Mouse (Mus musculus) forebrain, embryonic 11.5 days (tissue): ENCODE data around the gene Heatr6. TPM values are rescaled to one million over a fixed set of nuclear protein-coding genes. Genes with fewer than 3 reads are reported as not detected.
A peak's percentile ranks its signal among the peaks of the same experiment; 100 is the strongest.

Experiments
- ATAC-seq: fragments of 200-750 bp; cut with Nextera tagmentation; replicated peaks from 2 replicates; pipeline ENCODE4 v1.8.0; 2017; ENCODE audit warnings: moderate TSS enrichment; ENCODE audit not compliant: low FRiP score
- DNase-seq: peaks from one replicate; pipeline ENCODE4 v3.0.0-alpha.2; 2017; ENCODE audit warnings: low spot score
- H3K27ac ChIP-seq: fragments of 300-500 bp; sonication (generic); 2 replicates; pipeline ENCODE4 v1.5.1; 2014; ENCODE audit warnings: low read depth, low read length
- H3K27me3 ChIP-seq: fragments of 300-500 bp; sonication (generic); 2 replicates; pipeline ENCODE4 v1.6.1; 2014; ENCODE audit warnings: mild to moderate bottlenecking, low read length, mixed read lengths; ENCODE audit not compliant: control insufficient read depth, insufficient read depth
- H3K36me3 ChIP-seq: fragments of 300-500 bp; sonication (generic); 2 replicates; pipeline ENCODE4 v1.6.1; 2014; ENCODE audit warnings: mild to moderate bottlenecking, low read length, moderate library complexity, mixed read lengths; ENCODE audit not compliant: control insufficient read depth, insufficient read depth
- H3K4me1 ChIP-seq: fragments of 300-500 bp; sonication (generic); replicated peaks from 2 replicates; pipeline ENCODE4 v1.6.1; 2014; ENCODE audit warnings: low read length, mixed read lengths; ENCODE audit not compliant: control insufficient read depth, insufficient read depth
- H3K4me2 ChIP-seq: fragments of 300-500 bp; sonication (generic); 2 replicates; pipeline ENCODE4 v1.6.1; 2014; ENCODE audit warnings: low read depth, mild to moderate bottlenecking, low read length, moderate library complexity, mixed read lengths; ENCODE audit not compliant: severe bottlenecking
- H3K4me3 ChIP-seq: fragments of 300-500 bp; sonication (generic); 2 replicates; pipeline ENCODE4 v1.5.1; 2014; ENCODE audit warnings: low read depth, low read length
- H3K9ac ChIP-seq: fragments of 300-500 bp; sonication (generic); 2 replicates; pipeline ENCODE4 v1.6.1; 2014; ENCODE audit warnings: low read length
- H3K9me3 ChIP-seq: fragments of 300-500 bp; sonication (generic); 2 replicates; pipeline ENCODE4 v1.6.1; 2016; ENCODE audit warnings: low read length, mixed read lengths; ENCODE audit not compliant: control insufficient read depth
- whole genome bisulfite sequencing: fragments of 180-500 bp; shearing (Covaris S2); extraction: QIAGEN DNeasy Blood & Tissue Kit; methylation state at CpG from one replicate; pipeline ENCODE4 v1.1.7; 2014; 5-methylcytosine and 5-hydroxymethylcytosine counted together
- polyA plus RNA-seq: library from polyadenylated mRNA; unstranded; fragments of >200 nt; fragmentation: Nextera tagmentation; extraction: Ambion mirVana; gene quantifications from 2 replicates; pipeline ENCODE4 v1.2.1, GENCODE M21; 2014

Heatr6 gene
- polyA plus RNA-seq, 1 experiment from 2014 or later, result 36.5 TPM

GRCm38 (mm10) chr11:83728757-83729432 lies 24.6 kb upstream of the Heatr6 start:
- Histone ChIP-seq H3K4me2 (no peak overlapping the region), H3K4me1 (no peaks in the 10 kb centered on the region), H3K27ac (no peak overlapping the region), H3K36me3 (no peaks in the 10 kb centered on the region), H3K27me3 (no peaks in the 10 kb centered on the region), H3K9ac (no peak overlapping the region), H3K4me3 (no peak overlapping the region), H3K9me3 (no peaks in the 10 kb centered on the region)
- DNase-seq (no peak), ATAC-seq (no peak)
- WGBS, result 67% methylated on average over 3 of the region's 3 CpGs

GRCm38 (mm10) chr11:83731116-83731515 lies 22.4 kb upstream of the Heatr6 start:
- no peaks in the 10 kb centered on the region for H3K9me3 ChIP-seq
- H3K27ac ChIP-seq, result no peak overlapping the region
- no peak overlapping the region for H3K9ac ChIP-seq
- no peak for DNase-seq
- no peaks in the 10 kb centered on the region for H3K36me3 ChIP-seq
- 87% methylated on average over 1 of the region's 1 CpGs for WGBS
- H3K4me2 ChIP-seq, result no peak overlapping the region
- no peaks in the 10 kb centered on the region for H3K27me3 ChIP-seq
- no peak for ATAC-seq
- H3K4me3 ChIP-seq, result no peak overlapping the region
- H3K4me1 ChIP-seq, result no peaks in the 10 kb centered on the region; the same call in 1 of the 2 replicates

- ATAC-seq (no peak), DNase-seq (no peak)
- H3K9me3 ChIP-seq, result no peaks in the 10 kb centered on the region
- no peak overlapping the region for H3K4me3 ChIP-seq
- H3K27me3 ChIP-seq, result no peaks in the 10 kb centered on the region
- no peak overlapping the region for H3K9ac ChIP-seq
- H3K4me2 ChIP-seq, result no peak overlapping the region
- H3K36me3 ChIP-seq, result no peaks in the 10 kb centered on the region
- H3K27ac ChIP-seq, result no peak overlapping the region
- no peaks in the 10 kb centered on the region; the same call in 1 of the 2 replicates for H3K4me1 ChIP-seq
- WGBS, result 82% methylated on average over 5 of the region's 5 CpGs
Observed at GRCm38 (mm10) chr11:83733071-83733640, 20.3 kb upstream of the Heatr6 start.

- no peak overlapping the region for H3K4me3 ChIP-seq
- no peak overlapping the region for H3K27ac ChIP-seq
- H3K9ac ChIP-seq, result no peak overlapping the region
- no peaks in the 10 kb centered on the region; the same call in 1 of the 2 replicates for H3K4me1 ChIP-seq
- no peaks in the 10 kb centered on the region for H3K9me3 ChIP-seq
- ATAC-seq (no peak), DNase-seq (no peak)
- no peak overlapping the region for H3K4me2 ChIP-seq
- H3K36me3 ChIP-seq, result no peaks in the 10 kb centered on the region
- WGBS, result 77% methylated on average over 1 of the region's 1 CpGs
- H3K27me3 ChIP-seq, result no peaks in the 10 kb centered on the region
Observed at GRCm38 (mm10) chr11:83734215-83734614, 19.3 kb upstream of the Heatr6 start.

GRCm38 (mm10) chr11:83735881-83736280 lies 17.6 kb upstream of the Heatr6 start:
- DNase-seq (no peak), ATAC-seq (no peak)
- no peaks in the 10 kb centered on the region; the same call in 1 of the 2 replicates for H3K4me1 ChIP-seq

GRCm38 (mm10) chr11:83737109-83737558 lies 16.4 kb upstream of the Heatr6 start:
- H3K4me1 ChIP-seq, result no peaks in the 10 kb centered on the region; the same call in 1 of the 2 replicates
- no peaks in the 10 kb centered on the region for H3K9me3 ChIP-seq
- DNase-seq (no peak), ATAC-seq (no peak)
- no peak overlapping the region for H3K4me3 ChIP-seq
- H3K27ac ChIP-seq, result no peak overlapping the region
- whole genome bisulfite sequencing, result 88% methylated on average over 3 of the region's 3 CpGs
- no peak overlapping the region for H3K9ac ChIP-seq
- H3K27me3 ChIP-seq, result no peaks in the 10 kb centered on the region
- no peaks in the 10 kb centered on the region for H3K36me3 ChIP-seq
- H3K4me2 ChIP-seq, result no peak overlapping the region

More at GRCm38 (mm10) chr11:83735881-83736280, 17.6 kb upstream of the Heatr6 start:
- H3K9ac ChIP-seq, result no peak overlapping the region
- no peaks in the 10 kb centered on the region for H3K9me3 ChIP-seq
- H3K36me3 ChIP-seq, result no peaks in the 10 kb centered on the region
- H3K27ac ChIP-seq, result no peak overlapping the region
- H3K27me3 ChIP-seq, result no peaks in the 10 kb centered on the region
- WGBS, result 73% methylated on average over 2 of the region's 2 CpGs
- no peak overlapping the region for H3K4me3 ChIP-seq
- no peak overlapping the region for H3K4me2 ChIP-seq

GRCm38 (mm10) chr11:83739241-83739640 lies 14.3 kb upstream of the Heatr6 start:
- H3K4me3 ChIP-seq, result no peak overlapping the region
- H3K4me1 ChIP-seq, result no peaks in the 10 kb centered on the region; the same call in 1 of the 2 replicates
- no peaks in the 10 kb centered on the region for H3K9me3 ChIP-seq
- no peak overlapping the region for H3K9ac ChIP-seq
- no peaks in the 10 kb centered on the region for H3K36me3 ChIP-seq
- no peaks in the 10 kb centered on the region for H3K27me3 ChIP-seq
- 28% methylated on average over 5 of the region's 5 CpGs for WGBS
- peak; percentile 78 for DNase-seq
- H3K4me2 ChIP-seq, result no peak overlapping the region
- no peak overlapping the region for H3K27ac ChIP-seq
- ATAC-seq, result no peak

- no peak for DNase-seq
- WGBS, result 85% methylated on average over 4 of the region's 4 CpGs
- H3K36me3 ChIP-seq, result no peaks in the 10 kb centered on the region
- ATAC-seq, result no peak
- no peaks in the 10 kb centered on the region for H3K27me3 ChIP-seq
- H3K4me3 ChIP-seq, result no peak overlapping the region
- H3K27ac ChIP-seq, result no peak overlapping the region
- H3K9ac ChIP-seq, result no peak overlapping the region
- no peak overlapping the region for H3K4me2 ChIP-seq
- no peaks in the 10 kb centered on the region for H3K9me3 ChIP-seq
- H3K4me1 ChIP-seq, result no peaks in the 10 kb centered on the region
Observed at GRCm38 (mm10) chr11:83740443-83740991, 13.0 kb upstream of the Heatr6 start.
